Mouse (Mus musculus): ENCODE measurements at regions not wholly inside any gene's neighbourhood (a gene's known extent, or its start where the extent isn't known, plus 50 kb on each side); places are given as distances from the start of the nearest gene placed in this dataset.

- 65% methylated on average over 9 of the region's 9 CpGs for WGBS
- no peaks in the 10 kb centered on the region for H3K4me1 ChIP-seq (replicated peaks; ENCODE audit: insufficient read depth, low read length)
- H3K27me3 ChIP-seq (ENCODE audit: insufficient read depth, low read length): no peaks in the 10 kb centered on the region
- ATAC-seq (replicated peaks; ENCODE audit: low FRiP score, low read depth) (no peak), DNase-seq (ENCODE audit: low spot score) (no peak)
- no peaks in the 10 kb centered on the region for H3K9me3 ChIP-seq (replicated peaks; ENCODE audit: low read length)
- no peak overlapping the region for H3K9ac ChIP-seq (ENCODE audit: low read depth, low read length)
- TF ChIP-seq CTCF (IDR thresholded peaks at IDR 0.05; ENCODE audit: low read depth): no peak
- H3K4me2 ChIP-seq (ENCODE audit: low read length): no peak overlapping the region
- no peaks in the 10 kb centered on the region for H3K36me3 ChIP-seq (ENCODE audit: insufficient read depth, low read length)
- H3K4me3 ChIP-seq (replicated peaks; ENCODE audit: low read depth, low read length): no peak overlapping the region
- no peak overlapping the region for H3K27ac ChIP-seq
These were observed 253.0 kb downstream of the Nup35 start for GRCm38 (mm10) chr2:80870046-80870445.

DNA sequence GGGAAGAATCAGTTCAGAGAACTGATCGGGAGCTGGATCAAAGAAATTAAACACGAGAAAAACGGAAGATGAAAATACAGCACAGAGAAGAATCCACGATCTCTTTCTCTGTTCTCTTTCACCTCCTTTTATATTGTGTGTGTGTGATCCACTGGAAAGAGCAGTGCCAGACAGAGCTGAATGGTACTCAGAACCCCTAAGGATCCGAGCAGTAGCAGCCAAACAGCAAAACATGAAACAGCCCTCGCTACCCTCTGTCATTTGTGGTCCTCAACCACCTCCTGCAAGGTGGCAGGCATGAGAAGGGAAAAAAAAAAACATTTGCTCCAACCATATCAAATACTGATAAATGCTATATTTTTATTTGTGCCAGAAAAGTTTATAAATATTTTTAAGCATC lies 253.4 kb downstream of the Nup35 start:
- H3K4me1 ChIP-seq (replicated peaks; ENCODE audit: insufficient read depth, low read length): no peaks in the 10 kb centered on the region
- WGBS: 81% methylated on average over 6 of the region's 6 CpGs

DNA sequence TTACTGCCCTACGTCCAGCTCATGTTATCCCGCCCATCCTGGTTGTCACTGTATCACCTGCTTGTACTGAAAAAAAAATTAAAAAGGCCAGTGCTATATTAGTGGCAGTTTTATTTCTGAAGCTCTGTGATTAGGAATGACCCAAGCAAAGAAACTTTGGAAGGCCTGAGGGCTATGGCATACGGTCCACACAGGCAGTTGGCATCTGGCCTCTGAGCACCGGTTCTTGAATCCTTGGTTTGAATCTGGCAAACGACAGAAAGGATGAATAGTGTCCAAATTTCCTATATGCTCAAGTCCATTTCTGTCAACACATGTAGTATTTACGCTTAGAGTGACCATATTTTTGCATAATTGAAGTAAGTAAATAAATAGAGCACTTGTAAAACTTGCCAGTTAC lies 254.3 kb downstream of the Nup35 start:
- no peak for DNase-seq (ENCODE audit: low spot score)
- Histone ChIP-seq H3K9me3 (replicated peaks; ENCODE audit: low read length) (no peaks in the 10 kb centered on the region), H3K4me1 (replicated peaks; ENCODE audit: insufficient read depth, low read length) (no peaks in the 10 kb centered on the region), H3K4me2 (ENCODE audit: low read length) (no peak overlapping the region), H3K36me3 (ENCODE audit: insufficient read depth, low read length) (no peaks in the 10 kb centered on the region), H3K27ac (no peak overlapping the region), H3K4me3 (replicated peaks; ENCODE audit: low read depth, low read length) (no peak overlapping the region), H3K9ac (ENCODE audit: low read depth, low read length) (no peak overlapping the region), H3K27me3 (ENCODE audit: insufficient read depth, low read length) (no peaks in the 10 kb centered on the region)
- ATAC-seq (replicated peaks; ENCODE audit: low FRiP score, low read depth): no peak
- WGBS: 80% methylated on average over 6 of the region's 6 CpGs
- no peak for TF ChIP-seq CTCF (IDR thresholded peaks at IDR 0.05; ENCODE audit: low read depth)

More for the DNA sequence above, 253.4 kb downstream of the Nup35 start:
- H3K9me3 ChIP-seq (replicated peaks; ENCODE audit: low read length): no peaks in the 10 kb centered on the region
- H3K27ac ChIP-seq: no peak overlapping the region
- H3K4me2 ChIP-seq (ENCODE audit: low read length): no peak overlapping the region
- no peaks in the 10 kb centered on the region for H3K36me3 ChIP-seq (ENCODE audit: insufficient read depth, low read length)
- ATAC-seq (replicated peaks; ENCODE audit: low FRiP score, low read depth): no peak
- DNase-seq (ENCODE audit: low spot score): no peak
- no peak for TF ChIP-seq CTCF (IDR thresholded peaks at IDR 0.05; ENCODE audit: low read depth)
- no peak overlapping the region for H3K9ac ChIP-seq (ENCODE audit: low read depth, low read length)
- no peaks in the 10 kb centered on the region for H3K27me3 ChIP-seq (ENCODE audit: insufficient read depth, low read length)
- no peak overlapping the region for H3K4me3 ChIP-seq (replicated peaks; ENCODE audit: low read depth, low read length)

GRCm38 (mm10) chr2:80878437-80878836 lies 261.4 kb downstream of the Nup35 start:
- Histone ChIP-seq H3K27me3 (ENCODE audit: insufficient read depth, low read length) (no peaks in the 10 kb centered on the region), H3K4me1 (replicated peaks; ENCODE audit: insufficient read depth, low read length) (no peaks in the 10 kb centered on the region), H3K4me2 (ENCODE audit: low read length) (no peak overlapping the region), H3K27ac (no peak overlapping the region), H3K9me3 (replicated peaks; ENCODE audit: low read length) (no peaks in the 10 kb centered on the region), H3K9ac (ENCODE audit: low read depth, low read length) (no peak overlapping the region), H3K36me3 (ENCODE audit: insufficient read depth, low read length) (no peaks in the 10 kb centered on the region), H3K4me3 (replicated peaks; ENCODE audit: low read depth, low read length) (no peak overlapping the region)
- DNase-seq (ENCODE audit: low spot score) (no peak), ATAC-seq (replicated peaks; ENCODE audit: low FRiP score, low read depth) (no peak)
- peak; percentile 36; the same call in 1 of the 2 replicates for TF ChIP-seq CTCF (IDR thresholded peaks at IDR 0.05; ENCODE audit: low read depth)
- 93% methylated on average over 2 of the region's 2 CpGs for WGBS

- H3K9ac ChIP-seq (ENCODE audit: low read depth, low read length): no peak overlapping the region
- no peak for ATAC-seq (replicated peaks; ENCODE audit: low FRiP score, low read depth)
- H3K4me3 ChIP-seq (replicated peaks; ENCODE audit: low read depth, low read length): no peak overlapping the region
- H3K9me3 ChIP-seq (replicated peaks; ENCODE audit: low read length): no peaks in the 10 kb centered on the region
- no peak for TF ChIP-seq CTCF (IDR thresholded peaks at IDR 0.05; ENCODE audit: low read depth)
- H3K27ac ChIP-seq: no peak overlapping the region
- WGBS: 77% methylated on average over 5 of the region's 5 CpGs
- no peaks in the 10 kb centered on the region for H3K27me3 ChIP-seq (ENCODE audit: insufficient read depth, low read length)
- no peaks in the 10 kb centered on the region for H3K36me3 ChIP-seq (ENCODE audit: insufficient read depth, low read length)
- no peak overlapping the region for H3K4me2 ChIP-seq (ENCODE audit: low read length)
- no peaks in the 10 kb centered on the region for H3K4me1 ChIP-seq (replicated peaks; ENCODE audit: insufficient read depth, low read length)
- no peak for DNase-seq (ENCODE audit: low spot score)
These were observed 267.2 kb downstream of the Nup35 start for GRCm38 (mm10) chr2:80884231-80884630.

DNA sequence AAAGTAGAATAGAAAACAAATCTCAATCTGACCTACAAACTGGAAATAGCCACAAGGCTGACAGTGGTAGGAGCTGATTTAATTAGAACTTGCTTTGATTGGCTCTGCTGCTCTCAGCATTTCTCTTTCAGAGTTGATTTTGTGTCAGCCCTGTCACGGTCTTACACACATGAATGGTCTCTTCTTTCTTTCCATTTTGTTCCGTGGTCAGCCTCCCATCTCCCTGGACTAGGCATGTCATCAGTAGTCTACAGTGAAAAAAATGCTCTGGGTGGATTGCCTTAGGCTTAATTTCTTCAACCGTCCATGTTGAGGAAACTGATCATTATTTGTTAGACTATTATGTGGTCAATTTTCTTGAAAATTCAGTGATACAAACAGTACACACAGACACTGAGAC lies 285.0 kb downstream of the Nup35 start:
- no peak for TF ChIP-seq CTCF (IDR thresholded peaks at IDR 0.05; ENCODE audit: low read depth)
- Histone ChIP-seq H3K9me3 (replicated peaks; ENCODE audit: low read length) (no peaks in the 10 kb centered on the region), H3K36me3 (ENCODE audit: insufficient read depth, low read length) (no peaks in the 10 kb centered on the region), H3K27ac (no peak overlapping the region), H3K4me2 (ENCODE audit: low read length) (no peak overlapping the region), H3K9ac (ENCODE audit: low read depth, low read length) (no peak overlapping the region), H3K27me3 (ENCODE audit: insufficient read depth, low read length) (no peaks in the 10 kb centered on the region), H3K4me1 (replicated peaks; ENCODE audit: insufficient read depth, low read length) (no peaks in the 10 kb centered on the region), H3K4me3 (replicated peaks; ENCODE audit: low read depth, low read length) (no peak overlapping the region)
- ATAC-seq (replicated peaks; ENCODE audit: low FRiP score, low read depth): no peak
- DNase-seq (ENCODE audit: low spot score): peak; percentile 46
- 34% methylated on average over 3 of the region's 3 CpGs for WGBS

DNA sequence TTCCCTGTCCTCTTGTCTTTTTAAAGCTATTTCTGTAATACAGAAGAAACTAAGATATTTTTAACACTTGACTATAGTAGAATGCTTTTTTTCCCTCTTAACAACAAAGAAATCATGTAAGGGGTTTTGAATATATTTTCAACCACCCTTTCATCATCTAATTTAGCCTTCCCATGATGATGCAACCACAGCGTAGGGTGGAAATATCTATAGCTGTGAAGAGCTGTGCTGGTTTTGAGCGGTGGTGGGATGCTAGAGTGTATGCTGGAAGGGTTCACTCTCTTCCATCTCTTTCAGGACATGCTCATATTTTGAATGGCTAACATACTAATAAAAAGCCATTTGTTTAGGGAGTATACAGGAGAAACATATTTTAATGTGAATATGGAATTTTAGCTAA lies 296.4 kb downstream of the Nup35 start:
- 89% methylated on average over 2 of the region's 2 CpGs for WGBS
- no peak overlapping the region for H3K4me3 ChIP-seq (replicated peaks; ENCODE audit: low read depth, low read length)

More for the DNA sequence above, 296.4 kb downstream of the Nup35 start:
- DNase-seq (ENCODE audit: low spot score) (no peak), ATAC-seq (replicated peaks; ENCODE audit: low FRiP score, low read depth) (no peak)
- Histone ChIP-seq H3K27ac (no peak overlapping the region), H3K9ac (ENCODE audit: low read depth, low read length) (no peak overlapping the region), H3K27me3 (ENCODE audit: insufficient read depth, low read length) (no peaks in the 10 kb centered on the region), H3K4me2 (ENCODE audit: low read length) (no peak overlapping the region), H3K4me1 (replicated peaks; ENCODE audit: insufficient read depth, low read length) (no peaks in the 10 kb centered on the region), H3K36me3 (ENCODE audit: insufficient read depth, low read length) (no peaks in the 10 kb centered on the region), H3K9me3 (replicated peaks; ENCODE audit: low read length) (no peaks in the 10 kb centered on the region)
- no peak for TF ChIP-seq CTCF (IDR thresholded peaks at IDR 0.05; ENCODE audit: low read depth)

All from kidney, postnatal 0 days (tissue).